Mouse (Mus musculus) heart, postnatal 0 days (tissue): Measurements from ENCODE around the gene Phf24. TPM values are rescaled to one million over a fixed set of nuclear protein-coding genes. Genes with fewer than 3 reads are reported as not detected.

Experiments used
- ATAC-seq: fragments of 200-750 bp; cut with Nextera tagmentation; 2 replicates; pipeline ENCODE4 v1.8.0; 2017; ENCODE audit warnings: low read depth, moderate number of reproducible peaks, moderate library complexity; ENCODE audit not compliant: insufficient read depth
- DNase-seq: peaks from one replicate; pipeline ENCODE4 v3.0.0-alpha.2; 2016; ENCODE audit warnings: low spot score
- H3K27ac ChIP-seq: fragments of 300-500 bp; sonication (generic); 2 replicates; pipeline ENCODE4 v1.5.1; 2014; ENCODE audit warnings: low read depth, mild to moderate bottlenecking
- H3K27me3 ChIP-seq: fragments of 300-500 bp; sonication (generic); 2 replicates; pipeline ENCODE4 v1.6.1; 2014; ENCODE audit warnings: low read length, mixed read lengths; ENCODE audit not compliant: control insufficient read depth, insufficient read depth
- H3K36me3 ChIP-seq: fragments of 300-500 bp; sonication (generic); replicated peaks from 2 replicates; pipeline ENCODE4 v1.6.1; 2014; ENCODE audit warnings: low read length, mixed read lengths; ENCODE audit not compliant: control insufficient read depth, insufficient read depth
- H3K4me1 ChIP-seq: fragments of 300-500 bp; sonication (generic); 2 replicates; pipeline ENCODE4 v1.6.1; 2014; ENCODE audit warnings: antibody characterized with exemption; ENCODE audit not compliant: control insufficient read depth, insufficient read depth
- H3K4me2 ChIP-seq: fragments of 300-500 bp; sonication (generic); 2 replicates; pipeline ENCODE4 v1.6.1; 2014; ENCODE audit warnings: low read depth, mild to moderate bottlenecking, low read length, moderate library complexity
- H3K4me3 ChIP-seq: fragments of 300-500 bp; sonication (generic); 2 replicates; pipeline ENCODE4 v1.5.1; 2014; ENCODE audit warnings: low read depth, low read length
- H3K9ac ChIP-seq: fragments of 300-500 bp; sonication (generic); replicated peaks from 2 replicates; pipeline ENCODE4 v1.6.1; 2014; ENCODE audit warnings: low read depth, low read length, mixed read lengths
- H3K9me3 ChIP-seq: fragments of 300-500 bp; sonication (generic); replicated peaks from 2 replicates; pipeline ENCODE4 v1.6.1; 2016; ENCODE audit warnings: low read length; ENCODE audit not compliant: control insufficient read depth
- CTCF ChIP-seq: IDR thresholded peaks from 2 replicates; pipeline ENCODE4 v1.5.1; 2016; ENCODE audit warnings: antibody characterized with exemption, control low read depth, low read depth
- EP300 ChIP-seq: IDR thresholded peaks from 2 replicates; pipeline ENCODE4 v1.6.1; 2016; ENCODE audit warnings: antibody characterized with exemption, low read depth
- WGBS: fragments of 180-500 bp; shearing (Covaris S2); extraction: QIAGEN DNeasy Blood & Tissue Kit; methylation state at CpG from one replicate; pipeline ENCODE4 v1.1.7; 2014; 5-methylcytosine and 5-hydroxymethylcytosine counted together
- polyA plus RNA-seq: library from polyadenylated mRNA; unstranded; fragments of >200 nt; fragmentation: Nextera tagmentation; extraction: Ambion mirVana; gene quantifications from 2 replicates; pipeline ENCODE4 v1.2.1, GENCODE M21; 2015
- total RNA-seq: library from RNA; depleted of rRNA; stranded (reverse); fragments of >200 nt; gene quantifications from 2 replicates; pipeline ENCODE4 v1.2.3, GENCODE M21; 2014; ENCODE audit warnings: low replicate concordance

Phf24 gene
- total and polyA plus RNA-seq, 2 experiments from 2014 or later: 4.1 to 5.0 TPM

DNA sequence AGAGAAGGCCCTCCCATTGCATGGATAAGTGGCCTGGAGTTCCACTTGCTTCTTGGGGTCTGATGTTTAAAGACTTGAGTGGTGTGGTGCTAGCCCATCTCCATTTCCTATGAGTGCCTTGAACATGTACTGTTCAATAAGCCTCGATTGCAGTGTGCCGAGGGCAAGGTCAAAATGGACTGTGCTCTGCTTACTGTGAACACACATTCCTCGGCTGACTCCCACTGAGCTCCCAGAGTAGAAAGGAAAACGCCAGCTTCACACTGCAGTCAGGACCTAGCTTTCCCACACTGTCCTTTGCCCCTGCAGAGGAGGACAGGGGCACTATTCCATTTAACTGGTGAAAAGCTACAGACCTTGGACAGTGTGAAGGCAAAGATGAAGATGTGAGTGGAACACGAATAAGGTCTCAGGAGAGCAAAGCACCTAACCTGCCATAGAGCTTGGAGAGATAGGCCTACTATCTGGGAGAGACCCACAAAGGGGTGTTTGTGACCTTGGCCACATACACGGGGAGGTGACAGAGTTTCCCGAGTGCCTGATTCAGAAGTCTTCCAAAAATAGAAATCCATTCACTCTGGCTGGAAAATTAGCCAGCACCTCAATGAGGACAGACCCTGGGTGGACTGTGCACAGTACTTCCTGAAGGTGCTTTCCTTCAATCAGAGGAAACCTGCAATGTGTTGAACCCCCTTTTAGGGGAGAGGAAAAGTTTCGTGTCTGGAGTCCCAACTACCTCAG is 15.9 kb downstream of the Phf24 start:
- ATAC-seq: peak; percentile 76
- peak overlapping the region; percentile 95 for H3K27ac ChIP-seq
- TF ChIP-seq CTCF (no peak), EP300 (no peak)

GRCm38 (mm10) chr4:42933630-42934029 is 17.2 kb downstream of the Phf24 start:
- WGBS: 5% methylated on average over 22 of the region's 22 CpGs

More for the DNA sequence above, 15.9 kb downstream of the Phf24 start:
- H3K9ac ChIP-seq: 0 out of 2 replicates have a peak overlapping the region, but pooled peaks have one; percentile 8
- peaks cover 13% of the 10 kb centered on the region for H3K4me1 ChIP-seq
- H3K9me3 ChIP-seq: no peaks in the 10 kb centered on the region
- no peak overlapping the region for H3K4me3 ChIP-seq
- H3K4me2 ChIP-seq: no peak overlapping the region
- H3K27me3 ChIP-seq: no peaks in the 10 kb centered on the region
- DNase-seq: peak; percentile 74
- 24% methylated on average over 8 of the region's 8 CpGs for WGBS
- H3K36me3 ChIP-seq: no peaks in the 10 kb centered on the region

GRCm38 (mm10) chr4:42941396-42941795 is 24.9 kb downstream of the Phf24 start:
- H3K9ac ChIP-seq: no peak overlapping the region

More at GRCm38 (mm10) chr4:42933630-42934029, 17.2 kb downstream of the Phf24 start:
- peak overlapping the region; percentile 55 for H3K4me2 ChIP-seq
- H3K27me3 ChIP-seq: no peaks in the 10 kb centered on the region
- H3K9ac ChIP-seq: no peak overlapping the region
- DNase-seq (peak; percentile 77), ATAC-seq (peak; percentile 76)
- H3K27ac ChIP-seq: peak overlapping the region; percentile 95
- peak overlapping the region; percentile 27 for H3K4me3 ChIP-seq
- TF ChIP-seq EP300 (no peak), CTCF (peak; percentile 32)
- peaks cover 13% of the 10 kb centered on the region for H3K4me1 ChIP-seq
- H3K36me3 ChIP-seq: no peaks in the 10 kb centered on the region
- no peaks in the 10 kb centered on the region for H3K9me3 ChIP-seq

GRCm38 (mm10) chr4:42943341-42943740 is 26.9 kb downstream of the Phf24 start:
- ATAC-seq (no peak), DNase-seq (no peak)
- no peak overlapping the region for H3K27ac ChIP-seq
- no peaks in the 10 kb centered on the region for H3K9me3 ChIP-seq
- no peak overlapping the region for H3K4me3 ChIP-seq
- no peaks in the 10 kb centered on the region; the same call in 1 of the 2 replicates for H3K36me3 ChIP-seq
- TF ChIP-seq EP300 (no peak), CTCF (no peak)
- H3K27me3 ChIP-seq: no peaks in the 10 kb centered on the region
- H3K4me1 ChIP-seq: no peaks in the 10 kb centered on the region
- 46% methylated on average over 5 of the region's 5 CpGs for WGBS
- no peak overlapping the region for H3K4me2 ChIP-seq
- H3K9ac ChIP-seq: no peak overlapping the region

More at GRCm38 (mm10) chr4:42941396-42941795, 24.9 kb downstream of the Phf24 start:
- Histone ChIP-seq H3K9me3 (no peaks in the 10 kb centered on the region), H3K4me1 (no peaks in the 10 kb centered on the region), H3K27me3 (no peaks in the 10 kb centered on the region), H3K36me3 (no peaks in the 10 kb centered on the region; the same call in 1 of the 2 replicates), H3K4me3 (no peak overlapping the region), H3K27ac (no peak overlapping the region), H3K4me2 (no peak overlapping the region)
- no peak for TF ChIP-seq EP300
- TF ChIP-seq CTCF: no peak
- ATAC-seq (no peak), DNase-seq (no peak)
- WGBS: 59% methylated on average over 7 of the region's 7 CpGs

DNA sequence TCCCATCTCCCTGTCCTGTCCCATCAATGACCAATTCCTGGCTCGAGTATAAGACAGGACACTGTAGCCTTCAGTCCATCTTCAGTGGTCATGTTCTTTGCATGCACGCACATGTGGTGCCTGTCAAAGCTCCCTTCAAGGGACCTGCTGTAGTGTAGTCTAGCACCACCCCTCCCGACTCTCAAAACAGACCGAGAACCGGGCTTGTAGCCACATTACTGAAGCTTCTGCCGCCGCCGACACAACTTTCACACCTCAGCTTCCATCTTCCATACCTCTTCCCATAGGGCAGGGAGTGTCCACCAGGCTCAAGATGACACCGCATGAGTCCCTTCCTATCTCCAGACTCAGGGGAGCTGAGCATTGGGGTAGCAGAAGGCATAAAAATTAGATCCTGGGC is 27.7 kb downstream of the Phf24 start:
- Histone ChIP-seq H3K9me3 (no peaks in the 10 kb centered on the region), H3K4me3 (no peak overlapping the region), H3K4me1 (no peaks in the 10 kb centered on the region), H3K9ac (no peak overlapping the region), H3K27ac (no peak overlapping the region), H3K36me3 (no peaks in the 10 kb centered on the region; the same call in 1 of the 2 replicates), H3K4me2 (no peak overlapping the region), H3K27me3 (no peaks in the 10 kb centered on the region)
- TF ChIP-seq CTCF (no peak), EP300 (no peak)
- ATAC-seq (no peak), DNase-seq (no peak)
- WGBS: 73% methylated on average over 9 of the region's 9 CpGs

DNA sequence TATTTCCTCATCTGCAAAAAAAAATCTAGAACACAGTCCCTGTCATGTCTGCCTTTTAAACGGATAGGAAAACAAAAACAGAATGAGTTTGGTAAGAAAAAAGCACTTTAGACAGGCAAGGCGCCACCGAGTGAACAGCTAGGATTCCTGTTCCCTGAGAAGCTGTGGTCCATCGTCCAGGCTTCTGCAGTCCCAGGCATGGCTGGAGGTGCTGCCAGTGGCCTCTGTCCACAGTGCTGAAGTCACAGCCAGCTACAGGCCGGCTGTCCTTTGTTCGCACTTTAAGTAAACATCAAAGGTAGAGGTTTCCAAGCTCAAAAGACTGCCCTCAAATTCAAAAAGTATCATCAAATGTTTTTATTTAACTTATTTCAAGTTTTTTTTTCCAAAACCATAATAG is 28.6 kb downstream of the Phf24 start:
- no peak for TF ChIP-seq CTCF
- no peak for TF ChIP-seq EP300
- Histone ChIP-seq H3K27ac (no peak overlapping the region), H3K4me3 (no peak overlapping the region), H3K9me3 (no peaks in the 10 kb centered on the region), H3K27me3 (no peaks in the 10 kb centered on the region), H3K4me2 (no peak overlapping the region), H3K4me1 (no peaks in the 10 kb centered on the region), H3K36me3 (no peaks in the 10 kb centered on the region), H3K9ac (no peak overlapping the region)
- ATAC-seq (no peak), DNase-seq (peak; percentile 67)
- WGBS: under 1% methylated on average over 6 of the region's 6 CpGs
